Mouse (Mus musculus): Measurements from ENCODE around the gene Nlrp3.

DNA sequence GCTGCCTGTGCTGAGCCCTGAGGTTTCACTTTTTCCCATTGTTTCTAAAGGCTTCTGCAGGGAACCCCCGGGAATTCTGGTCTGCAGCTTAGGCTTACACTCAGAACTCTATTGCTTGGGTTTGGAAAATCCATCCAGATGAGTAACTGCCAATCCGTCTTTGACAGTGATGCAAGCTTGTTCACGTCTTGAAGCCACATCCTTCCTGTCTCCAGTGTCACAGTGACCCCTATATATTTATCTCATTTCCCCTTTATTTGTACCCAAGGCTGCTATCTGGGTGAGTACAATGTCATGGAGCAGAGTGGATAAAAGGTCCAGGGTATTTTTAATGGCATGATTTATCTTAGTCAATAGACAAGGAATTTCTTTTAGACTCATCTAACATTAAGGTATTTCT is at the start of gene Nlrp3:
- no peak for TF ChIP-seq POLR2A (IDR thresholded peaks at IDR 0.05; ENCODE audit: borderline replicate concordance, control insufficient read depth, low read depth, low read length)
- TF ChIP-seq CTCF (IDR thresholded peaks at IDR 0.05; ENCODE audit: control insufficient read depth, insufficient read depth, low read length): no peak

Data from bone marrow, adult 2 months (tissue).